Mouse (Mus musculus) hindbrain, embryonic 10.5 days (tissue): ENCODE data around the gene Gsto1. TPM values are rescaled to one million over a fixed set of nuclear protein-coding genes. Genes with fewer than 3 reads are reported as not detected.

Source experiments
- DNase-seq: peaks from one replicate; pipeline ENCODE4 v3.0.0-alpha.2; 2017; ENCODE audit warnings: low spot score
- H3K27ac ChIP-seq: fragments of 300-500 bp; sonication (generic); 2 replicates; pipeline ENCODE4 v1.5.1; 2016; ENCODE audit warnings: mild to moderate bottlenecking, moderate library complexity
- H3K27me3 ChIP-seq: fragments of 300-500 bp; sonication (generic); 2 replicates; pipeline ENCODE4 v1.6.1; 2016; ENCODE audit warnings: mild to moderate bottlenecking; ENCODE audit not compliant: poor library complexity, insufficient read depth, severe bottlenecking
- H3K36me3 ChIP-seq: fragments of 300-500 bp; sonication (generic); 2 replicates; pipeline ENCODE4 v1.6.1; 2016; ENCODE audit warnings: mild to moderate bottlenecking, moderate library complexity
- H3K4me1 ChIP-seq: fragments of 300-500 bp; sonication (generic); replicated peaks from 2 replicates; pipeline ENCODE4 v1.6.1; 2016; ENCODE audit warnings: mild to moderate bottlenecking
- H3K4me3 ChIP-seq: fragments of 300-500 bp; sonication (generic); 2 replicates; pipeline ENCODE4 v1.5.1; 2016; ENCODE audit warnings: mild to moderate bottlenecking, moderate library complexity
- H3K9me3 ChIP-seq: fragments of 300-500 bp; sonication (generic); 2 replicates; pipeline ENCODE4 v1.6.1; 2016; ENCODE audit warnings: mild to moderate bottlenecking, moderate library complexity
- WGBS: fragments of 180-500 bp; shearing (Covaris S2); methylation state at CpG from one replicate; pipeline ENCODE4 v1.1.7; 2016; 5-methylcytosine and 5-hydroxymethylcytosine counted together
- polyA plus RNA-seq: library from polyadenylated mRNA; unstranded; fragments of >200 nt; fragmentation: Nextera tagmentation; extraction: Ambion mirVana; gene quantifications from 2 replicates; pipeline ENCODE4 v1.2.1, GENCODE M21; 2016

Gene Gsto1
- polyA plus RNA-seq, result 109 and 115 TPM in 2 replicates

DNA sequence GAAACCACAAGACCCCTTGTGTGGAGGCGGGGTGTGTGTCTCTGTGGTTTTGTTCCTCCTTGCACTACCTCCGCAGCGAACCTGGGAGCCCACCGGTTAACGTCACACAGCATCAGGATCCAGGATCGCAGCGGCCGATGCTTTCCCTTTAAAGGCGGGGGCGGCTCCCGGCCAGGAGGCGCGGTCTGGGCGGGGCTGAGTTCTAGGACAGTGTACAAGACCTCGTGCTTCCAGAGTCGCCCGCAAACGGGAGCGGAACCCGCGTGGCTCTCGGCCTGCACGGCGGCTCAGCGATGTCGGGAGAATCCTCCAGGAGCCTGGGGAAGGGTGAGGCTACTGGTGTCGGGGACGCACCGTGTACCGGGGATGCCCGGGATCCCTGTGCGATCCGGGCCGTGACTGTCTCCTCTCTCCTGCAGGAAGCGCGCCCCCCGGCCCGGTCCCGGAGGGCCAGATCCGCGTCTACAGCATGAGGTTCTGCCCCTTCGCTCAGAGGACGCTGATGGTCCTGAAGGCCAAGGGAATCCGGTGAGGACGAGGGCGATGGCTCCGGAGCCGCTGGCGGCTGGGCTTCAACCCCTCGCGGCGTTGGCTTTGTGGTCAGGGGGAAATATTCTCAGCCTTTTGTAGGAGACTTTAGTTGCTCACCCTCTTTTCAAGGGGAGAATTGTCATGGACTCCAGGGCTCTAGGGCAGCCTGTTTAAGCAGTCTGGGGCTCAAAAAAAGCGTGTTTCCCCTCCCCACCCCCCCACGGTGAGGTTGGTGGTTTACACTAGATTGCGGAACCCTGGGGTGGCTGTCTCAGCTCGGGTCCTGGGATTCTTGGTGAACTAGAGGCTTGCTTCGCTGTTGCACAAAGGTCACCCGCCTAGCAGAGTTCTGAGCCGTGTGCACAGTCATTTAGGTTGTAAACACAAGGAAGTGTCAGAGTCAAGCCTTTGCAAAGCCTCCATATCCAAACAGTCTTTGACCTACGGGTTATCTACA is at the start of gene Gsto1:
Gene Gsto1 (plus strand): TSS at position 175 of the 988 bp plus-strand sequence.
- under 1% methylated on average over 60 of the region's 60 CpGs for WGBS
- no peaks in the 10 kb centered on the region for H3K9me3 ChIP-seq
- peak; percentile 90 for DNase-seq
- peaks cover 18% of the 10 kb centered on the region; the same call in 1 of the 2 replicates for H3K27me3 ChIP-seq
- H3K4me1 ChIP-seq, result peaks cover 29% of the 10 kb centered on the region
- H3K4me3 ChIP-seq, result peak within 1 kb of the TSS; percentile 75
- H3K27ac ChIP-seq, result peak within 1 kb of the TSS; percentile 88
- peaks cover 8% of the 10 kb centered on the region; the same call in 1 of the 2 replicates for H3K36me3 ChIP-seq

DNA sequence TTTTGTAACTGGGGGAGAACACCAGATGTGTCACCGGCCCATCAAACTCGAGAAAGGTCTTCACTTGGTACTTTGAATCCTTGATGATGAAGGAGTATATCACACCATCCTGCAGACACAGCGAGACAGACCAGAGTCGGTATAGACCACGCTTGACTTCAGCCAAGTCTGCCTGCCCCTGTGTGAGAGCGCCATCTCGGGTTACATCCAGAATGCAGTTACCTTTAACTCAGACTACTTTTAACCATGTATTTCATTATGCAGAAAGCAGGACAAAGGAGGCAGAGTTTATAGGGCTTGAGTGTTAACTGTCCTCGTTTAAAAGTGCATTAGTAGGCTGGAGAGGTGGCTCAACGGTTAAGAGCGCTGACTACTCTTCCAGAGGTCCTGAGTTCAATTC is 42.7 kb upstream of the Gsto1 start:
- WGBS, result 80% methylated on average over 10 of the region's 10 CpGs
- H3K4me3 ChIP-seq, result no peak overlapping the region
- no peak for DNase-seq
- no peaks in the 10 kb centered on the region for H3K36me3 ChIP-seq
- H3K9me3 ChIP-seq, result no peaks in the 10 kb centered on the region
- no peak overlapping the region for H3K27ac ChIP-seq
- H3K27me3 ChIP-seq, result no peaks in the 10 kb centered on the region
- H3K4me1 ChIP-seq, result no peaks in the 10 kb centered on the region; the same call in 1 of the 2 replicates

DNA sequence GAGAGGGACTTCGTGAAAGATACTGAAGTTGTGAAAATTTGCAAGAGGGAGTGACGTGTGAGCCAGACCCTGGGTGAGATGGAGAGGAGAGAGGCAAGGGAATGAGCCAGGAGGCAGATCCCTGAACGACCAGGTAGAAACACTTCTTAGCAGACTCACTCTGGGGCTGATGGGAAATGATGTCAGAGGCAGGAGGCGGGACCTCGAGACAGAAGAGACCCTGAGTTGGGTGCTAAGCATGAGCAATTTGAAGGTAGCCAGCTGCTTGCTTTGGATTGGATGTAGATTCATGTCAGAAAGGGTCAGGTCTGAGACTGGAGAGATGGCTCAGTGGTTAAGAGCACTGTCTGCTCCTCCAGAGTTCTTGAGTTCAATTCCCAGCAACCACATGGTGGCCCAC is 40.0 kb upstream of the Gsto1 start:
- DNase-seq, result no peak
- Histone ChIP-seq H3K9me3 (no peaks in the 10 kb centered on the region), H3K36me3 (no peaks in the 10 kb centered on the region), H3K4me3 (no peak overlapping the region), H3K4me1 (no peaks in the 10 kb centered on the region; the same call in 1 of the 2 replicates), H3K27ac (no peak overlapping the region), H3K27me3 (no peaks in the 10 kb centered on the region)
- WGBS, result 92% methylated on average over 5 of the region's 5 CpGs

DNA sequence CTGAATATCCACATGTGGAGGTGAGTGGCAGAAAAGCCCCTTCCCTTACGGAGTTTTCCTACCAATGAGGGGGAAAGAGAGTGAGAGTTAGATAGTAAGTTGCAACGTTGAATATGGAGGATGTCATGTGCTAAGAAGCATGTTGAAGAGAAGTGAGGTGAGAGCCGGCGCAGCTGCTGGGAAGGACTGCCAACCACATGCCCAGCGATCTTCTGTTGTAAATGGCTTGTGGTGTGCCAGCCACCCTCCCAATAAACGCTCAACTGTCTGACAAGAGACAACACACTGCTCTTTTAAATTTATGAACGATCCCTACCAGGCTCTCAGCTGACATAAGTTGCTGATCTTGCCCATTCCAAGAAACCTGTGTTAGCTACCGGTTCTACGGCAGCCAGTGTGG is 37.1 kb upstream of the Gsto1 start:
- peaks cover 8% of the 10 kb centered on the region for H3K27me3 ChIP-seq
- no peaks in the 10 kb centered on the region for H3K9me3 ChIP-seq
- no peak overlapping the region for H3K27ac ChIP-seq
- DNase-seq, result no peak
- no peak overlapping the region for H3K4me3 ChIP-seq
- H3K4me1 ChIP-seq, result peaks cover 5% of the 10 kb centered on the region; the same call in 1 of the 2 replicates
- no peaks in the 10 kb centered on the region for H3K36me3 ChIP-seq
- 89% methylated on average over 9 of the region's 9 CpGs for WGBS

DNA sequence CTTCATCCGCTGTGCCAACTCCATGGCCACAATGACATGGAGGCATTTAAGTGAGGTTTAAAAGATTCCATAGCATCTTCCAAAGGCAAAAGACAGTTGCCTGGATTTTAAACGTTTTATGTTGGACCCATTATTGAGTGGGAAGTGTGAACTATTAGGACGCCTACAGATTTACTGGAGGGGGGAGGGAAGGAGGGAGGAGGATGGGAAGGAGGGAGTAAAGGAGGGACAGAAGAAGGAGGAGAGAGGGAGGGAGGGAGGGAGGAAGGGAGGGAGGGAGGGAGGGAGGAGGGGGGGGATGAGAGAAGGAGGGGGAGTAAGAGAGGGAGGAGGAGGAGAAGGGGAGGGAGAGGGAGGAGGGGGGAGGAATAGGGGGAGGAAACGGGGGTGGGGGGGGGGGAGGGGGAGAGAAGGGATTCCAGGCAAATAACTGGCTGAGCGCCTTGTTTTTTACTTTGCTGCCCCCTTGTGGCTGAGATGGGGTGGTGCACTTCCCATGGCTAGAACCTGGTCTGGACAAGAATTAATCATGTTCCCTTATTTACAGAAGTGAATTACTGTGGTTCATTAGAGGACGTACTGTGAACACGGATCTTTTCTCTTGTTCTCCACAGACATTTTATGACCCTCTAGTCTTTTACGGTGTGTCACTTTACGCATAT is 33.8 kb upstream of the Gsto1 start:
- Histone ChIP-seq H3K36me3 (no peaks in the 10 kb centered on the region), H3K9me3 (no peaks in the 10 kb centered on the region), H3K27me3 (peaks cover 11% of the 10 kb centered on the region), H3K27ac (no peak overlapping the region), H3K4me3 (no peak overlapping the region), H3K4me1 (peaks cover 5% of the 10 kb centered on the region; the same call in 1 of the 2 replicates)
- 24% methylated on average over 8 of the region's 9 CpGs for WGBS
- peak; percentile 77 for DNase-seq

DNA sequence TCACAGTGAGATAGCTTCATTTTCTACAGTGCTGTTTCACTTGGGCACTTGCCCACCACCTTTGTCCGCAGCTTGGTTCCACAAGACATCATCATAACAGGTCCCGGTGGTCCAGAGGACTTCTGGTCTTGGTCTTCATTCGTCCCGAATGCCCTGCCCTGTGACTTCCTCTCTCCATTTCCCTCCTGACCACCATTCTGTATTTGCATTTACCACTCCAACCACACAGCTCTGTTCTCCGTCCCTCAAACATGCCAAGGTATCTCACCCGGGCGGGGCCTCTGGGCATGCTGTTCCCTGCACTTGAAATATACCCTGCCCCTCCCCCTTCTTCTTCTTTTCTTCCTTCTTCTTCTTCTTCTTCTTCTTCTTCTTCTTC is 33.3 kb upstream of the Gsto1 start:
- no peak for DNase-seq
- H3K4me1 ChIP-seq, result peaks cover 5% of the 10 kb centered on the region; the same call in 1 of the 2 replicates
- H3K4me3 ChIP-seq, result no peak overlapping the region
- H3K27me3 ChIP-seq, result peaks cover 11% of the 10 kb centered on the region
- H3K9me3 ChIP-seq, result no peaks in the 10 kb centered on the region
- H3K36me3 ChIP-seq, result no peaks in the 10 kb centered on the region
- WGBS, result 68% methylated on average over 7 of the region's 7 CpGs
- no peak overlapping the region for H3K27ac ChIP-seq

DNA sequence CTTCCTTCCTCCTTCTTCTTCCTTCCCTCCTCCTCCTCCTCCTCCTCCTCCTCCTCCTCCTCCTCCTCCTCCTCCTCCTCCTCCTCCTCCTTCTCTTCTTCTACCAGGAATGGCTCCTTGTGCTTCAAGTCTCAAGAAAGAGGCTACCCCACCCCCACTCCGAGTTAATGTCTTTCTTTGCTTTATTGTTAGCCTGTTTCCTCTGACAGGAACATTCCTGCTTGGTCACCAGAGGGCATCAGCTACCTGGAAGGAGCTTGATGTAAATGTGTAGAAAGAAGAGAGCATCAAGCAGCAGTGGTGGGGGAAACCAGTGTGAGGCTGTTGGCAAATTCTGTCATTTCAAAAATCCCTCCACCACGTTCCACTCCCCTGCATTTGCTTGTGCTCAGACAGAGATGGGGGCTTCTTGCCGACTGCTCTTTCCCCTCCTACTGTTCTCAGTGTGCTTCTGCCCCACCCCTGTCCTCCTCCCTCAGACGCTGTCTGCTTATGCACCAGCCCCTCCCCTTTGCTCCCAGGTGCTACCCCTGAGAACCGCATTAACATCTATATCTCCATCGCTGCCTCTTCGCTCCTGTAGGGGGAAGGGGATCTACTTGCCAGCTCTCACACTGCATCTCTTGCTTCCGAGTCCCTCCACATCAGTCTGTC is 32.5 kb upstream of the Gsto1 start:
- Histone ChIP-seq H3K4me1 (peaks cover 5% of the 10 kb centered on the region; the same call in 1 of the 2 replicates), H3K27me3 (peaks cover 11% of the 10 kb centered on the region), H3K4me3 (no peak overlapping the region), H3K36me3 (no peaks in the 10 kb centered on the region), H3K27ac (no peak overlapping the region), H3K9me3 (no peaks in the 10 kb centered on the region)
- no peak for DNase-seq
- WGBS, result 24% methylated on average over 8 of the region's 8 CpGs

DNA sequence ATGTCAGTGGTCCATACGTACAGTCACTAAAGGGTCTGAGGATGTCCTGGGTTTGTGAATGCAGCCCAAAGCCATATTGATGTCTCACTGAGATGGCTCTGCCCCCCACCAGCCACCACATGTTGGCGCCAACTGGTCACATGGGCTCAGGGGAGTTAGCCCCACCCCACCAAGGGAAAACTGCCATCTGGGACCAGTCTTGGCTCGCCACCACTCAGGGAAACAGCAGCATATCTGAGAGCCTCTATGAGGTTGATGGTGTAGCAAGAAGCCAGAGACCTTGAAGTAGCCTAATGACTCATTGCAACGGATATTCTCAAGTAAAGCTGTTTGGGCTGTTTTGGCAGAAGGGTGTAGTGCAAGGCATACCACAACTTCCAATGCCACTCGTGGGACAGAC is 30.7 kb upstream of the Gsto1 start:
- Histone ChIP-seq H3K4me1 (peaks cover 5% of the 10 kb centered on the region; the same call in 1 of the 2 replicates), H3K9me3 (no peaks in the 10 kb centered on the region), H3K27ac (no peak overlapping the region), H3K36me3 (no peaks in the 10 kb centered on the region), H3K27me3 (peaks cover 11% of the 10 kb centered on the region), H3K4me3 (no peak overlapping the region)
- 86% methylated on average over 5 of the region's 5 CpGs for WGBS
- DNase-seq, result no peak

DNA sequence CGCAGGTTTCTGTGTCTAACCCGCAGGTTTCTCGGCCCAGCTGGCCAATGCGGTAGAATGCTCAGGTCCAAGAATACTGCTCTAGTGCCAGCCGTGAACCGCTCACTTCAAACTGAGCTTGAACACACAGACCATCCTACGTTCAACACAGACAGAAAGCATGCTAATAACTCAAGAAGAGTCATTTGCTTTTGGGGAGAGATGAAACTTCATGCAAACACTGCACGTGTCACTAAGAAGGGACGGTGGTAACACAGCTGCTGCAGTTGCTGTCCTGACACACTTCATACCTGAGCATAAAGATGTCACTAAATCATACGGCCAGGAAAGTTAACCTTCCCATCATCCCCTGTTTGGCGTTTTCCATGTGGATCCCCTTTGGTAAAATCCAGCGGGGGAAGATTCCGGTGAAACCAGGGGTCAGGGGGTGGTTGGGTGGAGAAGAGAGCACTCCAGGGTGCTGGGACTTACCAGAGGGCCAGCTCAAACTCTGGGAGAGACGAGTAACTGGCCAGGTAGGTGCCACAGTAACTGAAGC is 24.8 kb upstream of the Gsto1 start:
- Histone ChIP-seq H3K36me3 (no peaks in the 10 kb centered on the region), H3K9me3 (no peaks in the 10 kb centered on the region), H3K4me3 (no peak overlapping the region), H3K27me3 (no peaks in the 10 kb centered on the region), H3K4me1 (no peaks in the 10 kb centered on the region), H3K27ac (no peak overlapping the region)
- WGBS, result 84% methylated on average over 14 of the region's 14 CpGs
- DNase-seq, result no peak

DNA sequence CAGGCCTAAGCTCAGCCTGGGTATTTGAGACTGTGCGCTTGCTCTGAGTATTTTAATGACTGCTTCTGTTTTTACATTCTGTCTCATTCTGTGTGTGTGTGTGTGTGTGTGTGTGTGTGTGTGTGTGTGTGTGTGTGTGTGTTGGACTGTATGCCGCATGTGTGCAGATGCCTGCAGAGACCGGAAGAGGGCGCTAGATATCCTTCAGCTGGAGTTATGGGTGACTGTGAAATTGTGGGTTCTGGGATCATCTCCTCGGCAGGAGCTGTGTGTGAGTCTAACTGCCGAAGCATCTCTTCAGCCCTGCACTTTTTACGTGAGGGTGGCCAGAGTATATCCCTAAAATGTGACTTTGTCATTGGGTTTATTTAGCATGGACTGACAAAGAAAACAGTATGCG is 23.7 kb upstream of the Gsto1 start:
- no peak for DNase-seq
- H3K4me1 ChIP-seq, result no peaks in the 10 kb centered on the region
- no peak overlapping the region for H3K27ac ChIP-seq
- whole genome bisulfite sequencing, result 95% methylated on average over 8 of the region's 8 CpGs
- H3K9me3 ChIP-seq, result no peaks in the 10 kb centered on the region
- no peak overlapping the region for H3K4me3 ChIP-seq
- H3K36me3 ChIP-seq, result no peaks in the 10 kb centered on the region
- peaks cover 7% of the 10 kb centered on the region for H3K27me3 ChIP-seq

DNA sequence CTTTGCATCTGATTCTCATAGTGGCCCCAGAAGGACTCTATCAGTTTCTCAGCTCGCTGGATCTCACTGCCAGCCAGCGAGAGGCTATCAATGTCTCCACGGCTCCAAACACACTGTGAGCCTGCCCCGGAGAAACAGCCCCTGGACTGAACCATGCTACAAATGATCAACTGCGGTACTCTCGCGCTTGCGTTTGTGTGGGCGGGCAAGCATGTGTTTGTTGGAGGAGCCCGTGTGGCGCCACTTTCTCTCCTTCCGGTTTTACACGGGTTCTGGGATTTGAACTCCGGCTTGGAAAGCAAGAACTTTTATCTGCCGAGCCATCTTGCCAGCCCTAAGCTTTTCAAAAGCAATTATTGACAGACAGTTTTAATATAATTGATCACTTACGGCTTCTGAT is 22.5 kb upstream of the Gsto1 start:
- DNase-seq, result no peak
- no peak overlapping the region for H3K4me3 ChIP-seq
- no peak overlapping the region for H3K27ac ChIP-seq
- H3K4me1 ChIP-seq, result peaks cover 7% of the 10 kb centered on the region
- H3K9me3 ChIP-seq, result no peaks in the 10 kb centered on the region
- 86% methylated on average over 16 of the region's 16 CpGs for WGBS
- no peaks in the 10 kb centered on the region for H3K36me3 ChIP-seq
- peaks cover 19% of the 10 kb centered on the region for H3K27me3 ChIP-seq

DNA sequence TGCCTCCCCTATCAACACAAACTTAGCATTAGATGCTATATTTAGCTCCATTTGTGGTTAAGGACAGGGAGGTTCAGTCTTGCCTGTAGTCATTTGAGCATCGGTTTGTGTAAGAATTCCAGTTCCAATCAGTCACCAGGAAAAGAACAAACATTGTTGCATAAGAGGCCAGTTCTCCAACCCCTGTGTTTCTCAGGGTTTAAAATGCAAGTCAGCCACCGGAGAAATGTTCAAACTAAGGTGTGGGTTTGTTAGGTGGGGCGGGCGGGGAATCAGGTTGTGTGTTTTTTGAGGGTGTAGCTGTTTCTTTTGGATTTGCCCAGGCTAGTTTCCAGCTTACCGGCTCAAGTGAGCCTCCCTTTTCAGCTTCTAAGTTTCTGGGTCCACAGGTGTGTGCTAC is 20.2 kb upstream of the Gsto1 start:
- H3K4me1 ChIP-seq, result peaks cover 11% of the 10 kb centered on the region
- no peak overlapping the region for H3K27ac ChIP-seq
- H3K4me3 ChIP-seq, result no peak overlapping the region
- WGBS, result 92% methylated on average over 5 of the region's 5 CpGs
- no peaks in the 10 kb centered on the region for H3K9me3 ChIP-seq
- peaks cover 24% of the 10 kb centered on the region for H3K27me3 ChIP-seq
- DNase-seq, result no peak
- H3K36me3 ChIP-seq, result no peaks in the 10 kb centered on the region
